ENCODE assay signal across 8 mouse cellular contexts in genomic region chr4:97476571-97477190, GRCm38 (mm10).
DNase-seq lines count a peak whose midpoint lies in the region; ATAC-seq and TF ChIP-seq lines count a peak whose summit lies in the region.

No protein-coding gene starts in this region.

- DNase-seq in ES-E14 (ENCODE audit: low read depth, low spot score): peak; percentile 4
- peak; percentile 87 for DNase-seq in embryo, embryonic 11 days
- DNase-seq in gastrocnemius, postnatal 25 days: peak; percentile 51
- no peak for DNase-seq in spleen, postnatal 4 days (ENCODE audit: low spot score in 2 of 2)

- ATAC-seq in intestine, embryonic 15.5 days: peak; percentile 93
- ATAC-seq in limb, embryonic 12.5 days (ENCODE audit: insufficient number of reproducible peaks, insufficient read depth, low FRiP score, low TSS enrichment, low read depth): peak; percentile 98
- peak; percentile 95 for ATAC-seq in neural tube, embryonic 13.5 days (ENCODE audit: low read depth)
- ATAC-seq in CD4-positive, CD25-positive, alpha-beta regulatory T cell, adult 4 months: no peak

- H3K27me3 ChIP-seq in intestine, embryonic 15.5 days (replicated peaks): no peaks in the 10 kb centered on the region
- no peaks in the 10 kb centered on the region for H3K27me3 ChIP-seq in limb, embryonic 12.5 days
- no peaks in the 10 kb centered on the region for H3K27me3 ChIP-seq in neural tube, embryonic 13.5 days

- H3K36me3 ChIP-seq in ES-E14 (ENCODE audit: control insufficient read depth, insufficient read depth, low read length, poor library complexity, severe bottlenecking): no peaks in the 10 kb centered on the region
- H3K36me3 ChIP-seq in intestine, embryonic 15.5 days: no peaks in the 10 kb centered on the region
- no peaks in the 10 kb centered on the region for H3K36me3 ChIP-seq in limb, embryonic 12.5 days
- H3K36me3 ChIP-seq in neural tube, embryonic 13.5 days: no peaks in the 10 kb centered on the region

- H3K9ac ChIP-seq in ES-E14 (ENCODE audit: insufficient read depth, low read depth, low read length, poor library complexity, severe bottlenecking): no peak overlapping the region
- no peak overlapping the region for H3K9ac ChIP-seq in intestine, embryonic 15.5 days
- no peak overlapping the region for H3K9ac ChIP-seq in limb, embryonic 12.5 days (replicated peaks)
- no peak overlapping the region for H3K9ac ChIP-seq in neural tube, embryonic 13.5 days

- H3K27ac ChIP-seq in ES-E14 (ENCODE audit: insufficient read depth, low read depth, low read length, poor library complexity, severe bottlenecking): no peak overlapping the region
- no peak overlapping the region for H3K27ac ChIP-seq in intestine, embryonic 15.5 days
- H3K27ac ChIP-seq in limb, embryonic 12.5 days: peak overlapping the region; percentile 82
- H3K27ac ChIP-seq in neural tube, embryonic 13.5 days (replicated peaks): peak overlapping the region; percentile 63

- no peaks in the 10 kb centered on the region for H3K9me3 ChIP-seq in ES-E14 (ENCODE audit: control insufficient read depth, insufficient read depth, low read depth, low read length)
- no peaks in the 10 kb centered on the region for H3K9me3 ChIP-seq in intestine, embryonic 15.5 days
- no peaks in the 10 kb centered on the region for H3K9me3 ChIP-seq in limb, embryonic 12.5 days
- H3K9me3 ChIP-seq in neural tube, embryonic 13.5 days: no peaks in the 10 kb centered on the region

- 21% methylated on average over 3 of the region's 3 CpGs for WGBS in intestine, embryonic 15.5 days
- 21% methylated on average over 3 of the region's 3 CpGs for WGBS in limb, embryonic 12.5 days
- 10% methylated on average over 3 of the region's 3 CpGs for WGBS in neural tube, embryonic 13.5 days

- H3K4me3 ChIP-seq in ES-E14 (ENCODE audit: insufficient read depth in 1 of 2, low read depth in 1 of 2, low read length in 2 of 2, poor library complexity in 1 of 2, severe bottlenecking in 1 of 2): no peak overlapping the region
- H3K4me3 ChIP-seq in intestine, embryonic 15.5 days (replicated peaks): no peak overlapping the region
- no peak overlapping the region for H3K4me3 ChIP-seq in limb, embryonic 12.5 days (replicated peaks)
- no peak overlapping the region for H3K4me3 ChIP-seq in neural tube, embryonic 13.5 days

- H3K4me2 ChIP-seq in intestine, embryonic 15.5 days (replicated peaks): no peak overlapping the region
- no peak overlapping the region for H3K4me2 ChIP-seq in limb, embryonic 12.5 days
- H3K4me2 ChIP-seq in neural tube, embryonic 13.5 days: no peak overlapping the region

- in situ Hi-C loops in ES-E14 (cut with MboI; ENCODE audit: low sequenced_read_pairs in 2 of 2, unreplicated experiment in 2 of 2): no loop called here

- H3K4me1 ChIP-seq in ES-E14 (ENCODE audit: control insufficient read depth in 2 of 2, insufficient read depth in 2 of 2, low read length in 2 of 2, poor library complexity in 1 of 2): no peaks in the 10 kb centered on the region
- H3K4me1 ChIP-seq in intestine, embryonic 15.5 days (replicated peaks): peaks cover 3% of the 10 kb centered on the region; the same call in 1 of the 2 replicates
- H3K4me1 ChIP-seq in limb, embryonic 12.5 days (replicated peaks): peaks cover 28% of the 10 kb centered on the region
- H3K4me1 ChIP-seq in neural tube, embryonic 13.5 days (replicated peaks): peaks cover 20% of the 10 kb centered on the region

TF ChIP-seq in ES-E14, 5 proteins besides CTCF, POLR2A, EP300 and RAD21:
- no peak for TF ChIP-seq CHD2 (IDR thresholded peaks at IDR 0.05; ENCODE audit: low read depth, low read length)
- TF ChIP-seq MAFK (IDR thresholded peaks at IDR 0.05; ENCODE audit: insufficient read depth, low read depth, low read length): no peak
- no peak for TF ChIP-seq ZC3H11A (IDR thresholded peaks at IDR 0.05; ENCODE audit: borderline replicate concordance, low read depth, low read length)
- TF ChIP-seq HCFC1 (IDR thresholded peaks at IDR 0.05; ENCODE audit: borderline replicate concordance, insufficient read depth, low read length): no peak
- TF ChIP-seq ZNF384 (IDR thresholded peaks at IDR 0.05; ENCODE audit: low read depth, low read length): no peak

Comparison
In these comparisons a context has a peak if more than half of its experiments do, and no peak if none do; other contexts are left out.
1. DNase-seq: peak in ES-E14 (single experiment), embryo, embryonic 11 days (single experiment) and gastrocnemius, postnatal 25 days (single experiment); none in spleen, postnatal 4 days (0 of 2).
2. H3K27ac ChIP-seq: peak in limb, embryonic 12.5 days (single experiment) and neural tube, embryonic 13.5 days (single experiment); none in ES-E14 (single experiment) and intestine, embryonic 15.5 days (single experiment).